Mouse (Mus musculus) mouse embryonic stem cell (cell line): Measurements from ENCODE around the gene Kcnip2.

Source experiments
- in situ Hi-C, 2 experiments: fragments of 300-500 bp; cut with MboI; formaldehyde crosslinking; loops; 1 replicate in 1 of 2; 3 replicates in 1 of 2; pipeline ENCODE4 v1.14.3; 2019 to 2020; ENCODE audit warnings: low sequenced_read_pairs in 2 of 2, low pct_unique_long_range_greater_than_20kb in 1 of 2, mixed read lengths in 1 of 2; ENCODE audit not compliant: unreplicated experiment in 1 of 2

Kcnip2 gene

DNA sequence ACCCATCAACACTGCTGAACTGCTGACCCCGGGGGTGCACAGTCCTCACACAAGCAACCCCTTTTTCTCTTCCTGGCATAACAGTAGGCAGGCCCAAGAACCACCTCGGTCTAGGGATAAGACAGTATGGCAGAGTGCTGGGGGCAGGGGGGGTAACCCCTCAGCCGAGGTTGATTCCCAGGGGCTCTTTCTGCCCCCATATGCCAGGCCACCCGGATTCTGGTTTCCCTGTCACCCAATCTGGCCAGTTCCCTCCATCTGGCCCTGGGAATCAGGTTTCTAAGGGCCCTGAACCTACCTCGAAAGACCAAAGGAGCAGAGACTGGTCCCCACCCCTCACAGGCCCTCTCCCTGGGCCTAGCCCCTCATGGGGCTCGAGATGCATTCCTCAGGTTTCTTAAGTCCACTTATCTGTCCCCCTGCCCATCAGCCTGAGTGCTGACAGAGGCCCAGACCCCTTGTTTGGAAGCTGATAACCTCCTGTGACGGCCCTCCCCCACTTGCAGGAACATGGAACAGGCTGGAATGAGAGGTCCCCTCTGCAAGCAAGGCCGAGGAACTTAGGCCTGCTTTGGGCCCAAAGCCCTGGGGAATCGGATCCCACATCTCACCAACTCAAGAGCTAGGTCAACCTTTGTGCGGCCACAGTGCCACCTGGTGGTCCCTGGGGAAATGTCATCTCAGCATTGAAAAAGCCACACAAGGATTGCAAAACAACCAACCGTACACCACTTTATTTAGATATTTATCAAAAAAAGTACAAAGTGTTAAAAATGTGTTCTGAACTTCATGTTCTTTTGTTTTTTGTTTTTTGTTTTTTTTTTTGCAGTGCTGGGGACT lies 68.6 kb downstream of the Kcnip2 start:
- in situ Hi-C loops, result loop anchor here (10.0 to 25.0 kb wide), 4 partner anchors 172 to 1010 kb away; partner anchors contain the start of gene Lbx1 (in 1 of the 2)

GRCm38 (mm10) chr19:45746153-45747020 lies 69.5 kb downstream of the Kcnip2 start:
- in situ Hi-C loops, result loop anchor here (10.0 to 25.0 kb wide), 4 partner anchors 172 to 1009 kb away; partner anchors contain the start of gene Lbx1 (in 1 of the 2)

GRCm38 (mm10) chr19:45745344-45746152 lies 70.3 kb downstream of the Kcnip2 start:
- in situ Hi-C loops, result loop anchor here (10.0 to 25.0 kb wide), 4 partner anchors 171 to 1008 kb away; partner anchors contain the start of gene Lbx1 (in 1 of the 2)

DNA sequence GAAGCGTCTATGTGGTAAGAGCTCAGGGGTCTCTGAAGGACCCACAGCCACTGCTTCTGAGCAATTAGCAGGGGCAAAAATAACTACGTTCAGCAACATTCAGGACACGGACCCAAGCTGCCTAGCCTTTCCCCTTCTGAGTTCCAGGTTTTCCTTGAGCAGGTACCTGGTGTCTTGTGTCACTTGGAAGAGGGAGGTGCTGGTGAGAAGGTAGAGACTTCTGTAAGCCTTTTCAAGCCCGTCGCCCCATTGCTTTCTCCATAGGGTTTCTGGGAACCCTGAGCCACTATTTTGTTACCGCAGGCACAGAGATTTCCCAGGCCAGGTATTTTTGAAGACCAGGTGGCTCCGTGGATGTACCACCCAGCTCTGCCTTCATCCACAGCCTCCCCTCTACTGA lies 72.2 kb downstream of the Kcnip2 start:
- in situ Hi-C loops, result loop anchor here (10.0 to 25.0 kb wide), 4 partner anchors 169 to 1006 kb away; partner anchors contain the start of gene Lbx1 (in 1 of the 2)

DNA sequence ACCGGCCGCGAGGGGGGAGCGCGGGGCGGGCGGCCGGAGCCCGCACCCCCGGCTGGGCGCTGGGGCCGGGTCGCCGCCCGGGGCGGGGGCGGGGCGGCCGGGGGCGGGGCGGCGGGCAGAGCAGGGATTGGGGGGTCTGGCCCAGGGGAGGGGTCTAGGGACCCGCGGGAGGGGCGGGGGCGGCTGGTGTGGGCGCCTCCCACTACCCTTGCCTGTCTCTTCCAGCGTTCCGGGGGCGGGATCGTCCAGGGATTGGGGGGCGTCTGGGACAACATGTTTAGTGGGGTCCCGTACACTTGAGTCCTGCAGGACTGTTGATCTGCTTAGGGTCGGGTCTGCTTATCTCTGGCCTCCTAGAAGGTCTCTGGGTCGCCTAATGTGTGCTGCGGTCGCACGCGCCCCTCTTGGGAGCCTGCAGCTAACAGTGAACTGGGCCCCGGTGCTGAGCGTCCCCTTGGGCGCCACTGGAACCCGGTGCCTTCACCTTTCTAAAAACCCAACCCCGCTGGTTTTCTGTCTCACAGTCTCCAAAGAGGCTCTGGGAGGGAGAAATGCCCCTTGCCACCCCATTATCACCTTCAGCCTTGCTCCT lies 72.8 kb downstream of the Kcnip2 start:
- in situ Hi-C loops, result loop anchor here (10.0 to 25.0 kb wide), 4 partner anchors 168 to 1006 kb away; partner anchors contain the start of gene Lbx1 (in 1 of the 2)

DNA sequence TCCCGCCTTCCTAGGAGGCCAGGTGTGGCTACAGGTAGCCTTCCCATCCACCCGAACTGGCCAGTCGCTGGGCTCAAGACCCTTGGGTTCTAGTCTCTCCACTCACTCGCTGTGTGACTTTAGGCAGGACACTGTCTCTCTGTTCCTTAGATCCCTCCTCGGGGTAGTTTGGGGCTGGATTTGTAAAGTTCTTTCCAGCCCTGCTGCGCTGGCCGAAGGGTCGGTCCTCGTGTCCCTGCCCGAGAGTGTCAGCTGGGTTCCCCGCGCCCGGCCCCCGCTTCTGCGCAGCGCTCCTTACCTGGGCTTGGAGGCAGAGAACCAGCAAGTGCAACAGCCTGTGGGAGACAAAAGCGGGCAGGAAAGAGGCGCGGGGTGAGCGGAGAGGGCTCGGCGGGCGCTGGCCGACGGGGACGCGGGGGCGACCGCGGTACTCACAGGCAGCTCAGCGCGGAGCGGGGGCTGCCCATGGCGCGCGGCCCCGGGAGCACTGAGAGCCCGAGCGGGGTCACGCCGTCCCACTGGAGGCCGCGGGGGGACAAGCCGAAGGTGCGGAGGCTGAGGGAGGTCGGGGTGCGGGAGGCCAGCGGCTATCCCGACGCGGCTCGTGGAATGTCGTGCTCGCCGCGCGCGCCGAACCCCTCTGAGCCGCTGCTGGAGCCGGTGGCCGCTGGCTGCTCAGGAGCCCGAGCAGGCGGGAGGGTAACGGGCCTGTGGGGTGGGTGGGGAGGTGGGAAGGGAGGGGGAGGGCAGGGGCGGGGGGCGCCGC lies 73.5 kb downstream of the Kcnip2 start, which contains the start of gene Fgf8:
Gene Fgf8 (minus strand): TSS at position 698 of the 766 bp plus-strand sequence.
- in situ Hi-C loops, result loop anchor here (10.0 to 25.0 kb wide), 4 partner anchors 168 to 1005 kb away; partner anchors contain the start of gene Lbx1 (in 1 of the 2)
